Mouse (Mus musculus) adrenal gland (tissue): ENCODE measurements at regions not wholly inside any gene's neighbourhood (a gene's known extent, or its start where the extent isn't known, plus 50 kb on each side); places are given as distances from the start of the nearest gene placed in this dataset.

Source experiments
- intact Hi-C: fragments of 180-260 bp; cut with DNase I; formaldehyde crosslinking; loops from one replicate; pipeline ENCODE4 v1.15.1; 2025

- intact Hi-C loops: no loop called here
Observed at GRCm38 (mm10) chr8:102845362-102845761, 59.9 kb upstream of the Cdh11 start.

GRCm38 (mm10) chr8:102860021-102860420 is 74.6 kb upstream of the Cdh11 start:
- intact Hi-C loops: no loop called here

GRCm38 (mm10) chr8:102899525-102899924 is 114.1 kb upstream of the Cdh11 start:
- intact Hi-C loops: no loop called here

- intact Hi-C loops: no loop called here
Observed at GRCm38 (mm10) chr8:102900662-102901061, 115.2 kb upstream of the Cdh11 start.

GRCm38 (mm10) chr8:102907444-102907843 is 122.0 kb upstream of the Cdh11 start:
- intact Hi-C loops: no loop called here

GRCm38 (mm10) chr8:102931342-102931835 is 145.9 kb upstream of the Cdh11 start:
- intact Hi-C loops: no loop called here

GRCm38 (mm10) chr8:102938771-102939170 is 153.3 kb upstream of the Cdh11 start:
- intact Hi-C loops: no loop called here

GRCm38 (mm10) chr8:102945546-102945945 is 160.1 kb upstream of the Cdh11 start:
- intact Hi-C loops: no loop called here

GRCm38 (mm10) chr8:102978161-102978581 is 192.7 kb upstream of the Cdh11 start:
- intact Hi-C loops: no loop called here

- intact Hi-C loops: no loop called here
Observed at GRCm38 (mm10) chr8:102983220-102983909, 197.9 kb upstream of the Cdh11 start.

- intact Hi-C loops: no loop called here
Observed at GRCm38 (mm10) chr8:102983910-102984225, 198.4 kb upstream of the Cdh11 start.

- intact Hi-C loops: no loop called here
Observed at GRCm38 (mm10) chr8:103007284-103007984, 222.0 kb upstream of the Cdh11 start.

- intact Hi-C loops: no loop called here
Observed at GRCm38 (mm10) chr8:103019121-103019520, 233.7 kb upstream of the Cdh11 start.

GRCm38 (mm10) chr8:103023237-103023636 is 237.8 kb upstream of the Cdh11 start:
- intact Hi-C loops: no loop called here

- intact Hi-C loops: no loop called here
Observed at GRCm38 (mm10) chr8:103031708-103032107, 246.3 kb upstream of the Cdh11 start.

GRCm38 (mm10) chr8:103033956-103034355 is 248.5 kb upstream of the Cdh11 start:
- intact Hi-C loops: no loop called here

GRCm38 (mm10) chr8:103072079-103072635 is 286.7 kb upstream of the Cdh11 start:
- intact Hi-C loops: no loop called here

GRCm38 (mm10) chr8:103072646-103073045 is 287.2 kb upstream of the Cdh11 start:
- intact Hi-C loops: no loop called here

- intact Hi-C loops: no loop called here
Observed at GRCm38 (mm10) chr8:103078559-103078958, 293.1 kb upstream of the Cdh11 start.

- intact Hi-C loops: no loop called here
Observed at GRCm38 (mm10) chr8:103086956-103087482, 301.6 kb upstream of the Cdh11 start.

GRCm38 (mm10) chr8:103096496-103097092 is 311.2 kb upstream of the Cdh11 start:
- intact Hi-C loops: no loop called here

GRCm38 (mm10) chr8:103125581-103125980 is 340.1 kb upstream of the Cdh11 start:
- intact Hi-C loops: no loop called here
